Mouse (Mus musculus): ENCODE data around the gene Rab3a.

Rab3a gene

DNA sequence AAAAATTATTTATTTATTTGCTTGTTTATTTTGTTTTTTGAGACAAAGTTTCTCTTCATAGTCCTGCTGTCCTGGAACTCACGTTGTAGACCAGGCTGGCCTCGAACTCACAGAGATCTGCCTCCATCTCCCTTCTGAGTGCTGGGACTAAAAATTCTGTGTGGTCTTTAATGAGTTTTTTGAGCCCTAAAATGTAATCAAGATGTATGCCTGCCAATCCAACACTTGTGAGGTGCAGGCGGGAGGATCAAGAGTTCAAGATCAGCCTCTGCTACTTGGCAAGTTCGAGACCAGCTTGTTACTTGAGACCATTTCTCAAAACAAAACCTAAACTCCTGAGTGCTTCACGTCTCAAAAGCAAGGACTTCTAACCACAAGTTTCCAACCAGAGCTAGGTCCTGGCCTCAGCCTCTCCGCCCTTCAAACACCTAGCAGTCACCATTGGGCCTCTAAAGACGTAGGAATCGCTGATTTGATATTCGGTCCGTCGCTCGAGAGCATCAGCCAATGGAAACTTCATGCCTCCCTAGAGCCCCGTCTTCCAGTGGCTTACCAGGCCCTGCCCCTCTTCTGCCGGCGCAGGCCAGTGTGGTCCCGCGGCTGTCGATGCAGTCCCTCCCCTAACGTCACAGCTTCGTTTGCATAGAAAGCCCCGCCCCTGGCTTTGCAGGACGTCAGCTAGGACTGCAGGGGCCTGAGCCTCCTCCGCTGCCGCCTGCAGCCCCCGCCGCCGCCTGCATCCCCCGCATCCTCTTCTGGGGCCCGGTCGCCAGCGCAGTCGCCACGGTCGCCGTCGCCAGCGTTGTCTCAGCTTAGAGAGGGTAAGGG, at the start of gene Rab3a:
Gene Rab3a, plus strand, starts transcription at position 637 of the 828 bp plus-strand sequence.
- DNase-seq (ENCODE audit: low spot score), result peak; percentile 89

DNA sequence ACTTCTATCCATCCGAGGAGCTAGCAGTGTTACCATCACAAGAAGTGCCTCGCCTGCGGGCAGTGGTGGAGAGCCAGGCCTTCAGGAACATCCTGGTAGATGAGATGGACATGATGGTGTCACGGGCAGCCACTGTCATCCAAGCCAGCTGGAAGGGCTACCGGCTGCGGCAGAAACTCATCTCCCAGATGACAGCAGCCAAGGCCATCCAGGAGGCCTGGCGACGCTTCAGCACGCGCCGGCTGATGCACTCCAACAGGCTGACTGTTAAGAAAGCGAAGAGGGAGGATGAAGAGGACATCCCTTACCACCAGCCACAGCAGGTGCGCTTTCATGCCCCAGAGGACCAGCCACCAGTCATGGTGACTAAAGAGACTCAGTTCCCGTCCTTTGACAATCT, 46.2 kb upstream of the Rab3a start:
- DNase-seq (ENCODE audit: low spot score), result no peak

DNA sequence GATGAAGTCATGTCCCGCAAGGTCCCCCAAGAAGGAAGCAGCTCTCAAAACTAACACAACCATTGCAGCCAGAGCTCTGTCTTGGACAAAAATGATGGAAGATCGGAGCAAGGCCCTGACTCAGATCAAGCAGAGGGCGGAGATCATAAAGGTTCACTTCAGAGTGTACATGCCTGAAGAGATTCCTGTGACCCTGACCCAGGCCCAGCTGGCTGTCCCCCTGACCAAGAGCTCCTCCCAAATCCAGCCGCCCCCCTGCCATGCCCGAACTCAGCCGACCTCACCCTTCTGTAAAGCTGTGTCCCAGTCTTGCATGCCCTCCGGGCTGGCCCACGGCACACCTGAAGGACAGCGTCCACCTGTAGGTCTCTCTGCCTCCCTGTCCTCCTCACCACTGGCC, 44.7 kb upstream of the Rab3a start:
- no peak for DNase-seq (ENCODE audit: low spot score)

DNA sequence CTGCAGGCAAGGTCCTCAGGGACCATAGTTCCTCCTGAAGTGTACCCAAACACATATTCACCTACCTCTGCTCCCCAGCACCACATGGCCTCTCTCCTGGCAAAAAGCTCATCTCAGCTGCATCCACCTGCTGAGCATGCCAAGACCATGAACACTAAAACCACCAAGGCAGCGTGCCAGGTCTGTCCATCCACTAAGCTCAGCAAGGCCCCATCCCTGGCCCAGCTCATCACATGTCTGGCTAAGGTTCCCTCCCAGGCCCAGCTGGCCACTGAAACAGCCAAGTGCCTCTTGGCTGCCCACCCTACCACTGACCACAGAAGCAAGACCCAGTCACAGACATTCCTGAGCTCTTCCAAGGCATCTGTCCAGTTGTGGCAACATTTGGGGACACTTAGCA, 44.2 kb upstream of the Rab3a start:
- no peak for DNase-seq (ENCODE audit: low spot score)

DNA sequence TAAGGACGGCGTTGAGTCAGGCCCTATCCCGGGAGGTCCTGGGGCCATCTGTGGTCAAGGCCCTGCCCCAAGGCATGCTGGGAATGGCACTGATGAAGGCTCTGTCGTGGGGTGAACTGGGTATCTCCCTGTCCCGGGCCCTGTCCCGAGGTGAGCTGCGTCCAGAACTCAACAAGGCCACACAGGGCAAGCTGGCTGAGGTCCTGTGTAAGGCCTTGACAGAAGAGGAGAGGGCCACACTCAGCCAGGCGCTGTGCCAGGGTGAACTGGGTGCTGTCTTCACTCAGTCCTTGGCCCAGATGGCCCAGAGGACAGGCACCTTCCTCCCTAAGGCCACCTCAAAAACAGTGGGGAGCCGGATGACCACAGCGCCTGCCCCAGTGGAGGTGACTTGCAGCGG, 43.4 kb upstream of the Rab3a start:
- DNase-seq (ENCODE audit: low spot score), result no peak

DNA sequence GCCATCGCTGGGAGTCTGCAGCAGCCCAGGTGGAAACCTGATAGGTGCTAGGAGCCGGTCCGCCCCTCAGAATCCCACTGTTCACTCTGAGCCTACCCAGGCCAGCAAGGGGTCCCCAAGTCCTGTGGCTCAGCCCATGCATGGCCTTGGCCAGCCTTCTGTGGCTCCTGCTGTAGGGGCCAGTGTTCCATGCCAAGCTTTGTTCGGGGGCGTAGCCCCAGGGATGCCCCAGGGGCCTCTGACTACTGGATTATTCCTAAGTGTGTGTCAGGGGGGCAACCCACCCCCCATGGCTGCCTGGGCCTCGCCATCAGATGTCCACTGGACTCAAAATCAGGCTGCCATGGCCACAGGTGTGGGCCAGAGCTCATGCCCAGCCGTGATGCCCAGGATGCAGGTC, 40.5 kb upstream of the Rab3a start:
- DNase-seq (ENCODE audit: low spot score), result no peak

DNA sequence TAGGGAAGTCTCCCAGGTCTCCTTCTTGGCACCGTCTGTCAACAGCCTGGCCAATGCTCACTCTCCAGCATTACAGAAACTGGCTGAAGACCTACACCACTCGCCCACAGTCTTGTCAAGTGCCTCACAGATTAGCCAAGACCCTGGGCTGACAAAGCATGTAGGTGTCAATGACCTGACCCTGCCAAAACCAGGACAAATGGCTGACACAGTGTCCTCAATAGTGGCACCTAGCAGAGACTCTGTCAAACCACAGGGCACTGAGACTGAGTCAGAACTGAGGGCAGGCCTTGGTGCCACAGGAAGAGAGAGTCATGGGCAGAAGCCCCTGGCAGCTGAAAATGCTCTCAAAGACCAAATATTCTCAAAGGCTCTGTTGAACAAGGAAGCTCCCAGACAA, 39.4 kb upstream of the Rab3a start:
- DNase-seq (ENCODE audit: low spot score), result no peak

DNA sequence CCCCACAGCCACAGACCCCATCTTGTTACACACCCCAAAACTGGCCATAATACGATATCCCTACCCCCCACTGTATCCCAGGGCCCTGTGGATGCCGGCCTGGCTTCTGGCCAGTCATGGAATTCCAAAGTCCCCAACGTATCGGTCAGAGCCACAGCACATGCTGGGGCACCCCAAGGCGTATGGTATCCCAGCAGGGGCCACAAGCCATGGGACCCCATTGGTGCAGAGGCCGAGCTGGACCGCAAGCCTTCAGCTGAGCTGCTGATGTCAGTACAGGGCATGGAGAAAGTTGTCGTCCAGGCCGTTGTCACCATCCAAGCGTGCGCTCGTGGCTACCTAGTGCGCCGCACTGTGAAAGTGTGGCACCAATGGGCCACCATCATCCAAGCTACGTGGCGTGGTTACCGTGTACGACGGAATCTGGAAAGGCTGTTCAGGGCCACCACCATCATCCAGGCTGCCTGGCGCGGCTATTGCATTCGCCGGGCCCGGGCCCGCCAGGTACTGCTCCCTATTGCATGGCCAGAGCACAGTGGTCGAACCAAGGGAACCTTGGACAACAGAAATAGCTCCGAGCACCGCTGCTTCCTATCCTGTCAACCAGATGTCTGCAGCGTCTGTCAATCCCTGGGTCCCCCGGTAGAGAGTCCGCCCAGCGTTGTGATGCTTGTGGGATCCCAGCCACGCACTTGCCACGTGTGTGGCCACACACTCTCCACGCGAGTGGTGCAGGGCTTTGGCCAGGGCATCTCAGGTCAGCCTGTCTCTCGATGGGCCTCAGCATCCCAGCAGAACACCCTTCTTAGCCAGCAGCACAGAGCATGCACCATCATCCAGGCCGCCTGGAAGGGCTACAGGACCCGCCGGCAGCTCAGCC, 37.7 kb upstream of the Rab3a start:
- no peak for DNase-seq (ENCODE audit: low spot score)

DNA sequence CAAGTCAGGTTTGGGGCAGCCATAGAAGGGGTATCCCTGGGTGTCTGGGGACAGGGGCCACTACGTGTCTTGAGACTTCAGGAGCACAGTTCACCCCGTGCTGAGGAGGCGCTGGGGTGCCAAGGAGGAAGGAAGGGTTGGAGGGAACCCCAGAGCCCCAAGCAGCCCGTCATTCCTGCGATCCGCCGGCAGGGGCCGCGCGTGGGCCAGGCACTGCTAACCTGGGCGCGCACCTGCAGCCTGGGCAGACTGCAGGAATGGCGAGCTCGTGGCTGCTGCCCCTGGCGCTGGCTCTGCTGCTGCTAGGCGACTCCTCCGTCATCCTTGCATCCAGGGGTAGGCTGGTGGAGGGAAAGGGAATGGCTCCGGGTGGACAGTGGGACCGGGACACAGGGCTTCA, 36.2 kb upstream of the Rab3a start, which contains the start of gene Gm3336:
Gene Gm3336, plus strand, starts transcription at position 247 of the 400 bp plus-strand sequence.
- peak; percentile 52 for DNase-seq (ENCODE audit: low spot score)

DNA sequence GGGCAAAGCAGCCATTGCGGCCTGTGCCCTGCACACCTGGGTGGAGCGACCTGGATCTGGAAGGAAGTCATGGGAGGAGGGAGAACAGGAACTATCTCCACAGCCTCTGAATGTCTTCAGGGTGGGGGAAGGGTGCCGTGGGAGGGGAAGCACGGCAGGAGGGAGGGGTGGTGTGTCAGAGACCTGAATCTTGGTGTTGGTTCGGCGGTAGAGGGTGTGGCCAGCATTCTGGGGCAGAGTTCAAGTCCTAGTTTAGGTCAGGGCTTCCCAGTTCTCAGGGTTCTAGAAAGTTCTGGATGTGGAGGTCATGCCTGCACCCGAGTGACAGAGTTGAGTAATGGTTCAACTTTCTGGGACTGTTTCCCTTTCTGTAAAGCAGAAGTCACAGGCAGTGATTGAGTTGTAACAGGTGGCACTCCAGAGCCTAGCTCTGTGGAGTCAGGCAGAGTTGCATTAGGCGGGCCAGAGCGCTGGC, 34.6 kb upstream of the Rab3a start:
- DNase-seq (ENCODE audit: low spot score), result no peak

DNA sequence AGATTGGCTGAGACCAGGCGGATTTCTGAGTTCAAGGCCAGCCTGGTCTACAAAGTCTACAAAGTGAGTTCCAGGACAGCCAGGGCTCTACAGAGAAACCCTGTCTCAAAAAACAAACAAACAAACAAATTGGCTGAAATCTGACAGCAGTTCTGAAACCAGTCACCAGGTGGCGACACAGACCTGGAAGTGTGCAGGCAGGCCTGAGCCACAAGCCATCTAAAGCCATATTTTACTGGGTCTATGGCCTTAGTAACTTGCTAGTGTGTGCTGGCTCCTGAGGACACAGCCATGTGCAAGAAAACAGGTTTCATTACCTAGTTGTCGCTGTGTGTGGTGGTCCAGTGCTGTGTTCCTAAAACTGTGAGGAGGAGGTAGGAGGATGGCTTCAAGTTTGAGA, 33.7 kb upstream of the Rab3a start:
- DNase-seq (ENCODE audit: low spot score), result peak; percentile 75

DNA sequence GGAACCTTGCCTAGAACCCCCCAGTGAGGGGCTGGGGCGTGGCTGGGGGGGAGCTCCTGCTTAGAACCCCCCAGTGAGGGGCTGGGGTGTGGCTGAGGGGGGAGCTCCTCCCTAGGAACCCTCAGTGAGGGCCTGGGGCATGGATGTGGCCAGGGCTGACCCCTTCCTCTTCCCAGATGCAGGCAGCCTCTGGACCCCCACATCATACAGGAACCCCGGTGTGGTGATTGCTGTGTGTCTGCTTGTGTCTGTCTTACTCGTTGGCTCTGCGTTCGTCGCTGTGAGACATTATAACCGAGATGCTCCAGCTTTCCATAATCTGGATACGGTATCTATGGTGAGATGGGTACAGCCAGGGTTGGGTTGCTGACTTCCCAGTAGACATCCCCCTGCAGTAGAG, 32.9 kb upstream of the Rab3a start:
- no peak for DNase-seq (ENCODE audit: low spot score)

DNA sequence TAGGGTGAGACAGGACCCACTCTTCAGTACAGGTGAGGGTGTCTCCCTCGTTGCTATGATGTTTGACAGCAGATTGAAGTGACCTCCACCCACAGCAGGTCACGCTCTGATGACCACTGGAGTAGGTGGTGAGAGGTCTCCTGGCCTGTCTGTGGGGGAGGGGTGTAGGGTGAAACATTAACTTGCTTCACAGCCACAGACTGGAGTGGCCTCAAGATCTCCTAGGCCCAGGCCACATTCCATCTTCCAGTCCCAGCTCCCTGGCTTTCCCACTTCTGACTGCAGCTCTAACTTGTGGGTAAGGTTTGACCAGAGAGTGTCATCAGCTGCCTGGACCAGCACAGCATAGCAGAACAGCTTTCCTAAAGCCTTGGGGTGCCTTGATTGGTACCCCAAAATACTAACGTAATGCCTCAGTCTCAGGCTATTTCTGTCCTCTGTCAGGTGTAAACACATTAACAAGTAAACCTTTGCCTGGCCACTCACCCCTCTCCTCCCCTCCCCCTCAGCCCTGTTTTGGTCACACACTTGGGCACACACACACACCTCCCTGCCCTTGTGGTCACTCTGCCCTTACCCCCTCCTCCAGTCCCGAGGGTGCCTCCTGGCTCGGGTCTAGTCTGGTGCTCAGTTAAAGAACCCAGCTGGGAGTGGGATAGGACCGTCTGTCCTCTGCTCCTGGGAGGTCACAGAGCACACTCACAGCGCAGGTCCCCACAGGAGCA, 30.8 kb upstream of the Rab3a start, which contains the start of gene Pde4c:
Gene Pde4c, plus strand, starts transcription at position 235 of the 725 bp plus-strand sequence.
- DNase-seq (ENCODE audit: low spot score), result no peak

DNA sequence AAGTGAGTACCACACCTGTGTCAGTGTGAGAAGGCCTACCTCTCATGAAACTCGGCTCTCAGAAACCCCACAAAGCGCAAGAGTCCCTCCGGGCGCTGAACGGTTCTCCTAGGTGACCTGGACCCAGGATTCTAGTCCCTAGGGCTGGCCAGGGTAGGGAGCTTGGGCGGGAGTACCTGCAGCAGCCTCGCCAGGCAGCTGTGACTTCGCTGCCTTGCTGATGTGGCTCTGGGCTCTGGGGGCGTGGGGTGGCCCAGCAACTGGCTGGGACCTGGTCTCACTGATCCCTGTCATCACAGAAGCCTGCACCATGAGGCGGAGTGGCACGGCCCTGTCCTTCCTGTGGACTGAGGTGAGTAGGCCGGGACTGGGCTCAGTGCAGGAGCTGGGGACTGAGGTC, 30.3 kb upstream of the Rab3a start:
- DNase-seq (ENCODE audit: low spot score), result no peak

DNA sequence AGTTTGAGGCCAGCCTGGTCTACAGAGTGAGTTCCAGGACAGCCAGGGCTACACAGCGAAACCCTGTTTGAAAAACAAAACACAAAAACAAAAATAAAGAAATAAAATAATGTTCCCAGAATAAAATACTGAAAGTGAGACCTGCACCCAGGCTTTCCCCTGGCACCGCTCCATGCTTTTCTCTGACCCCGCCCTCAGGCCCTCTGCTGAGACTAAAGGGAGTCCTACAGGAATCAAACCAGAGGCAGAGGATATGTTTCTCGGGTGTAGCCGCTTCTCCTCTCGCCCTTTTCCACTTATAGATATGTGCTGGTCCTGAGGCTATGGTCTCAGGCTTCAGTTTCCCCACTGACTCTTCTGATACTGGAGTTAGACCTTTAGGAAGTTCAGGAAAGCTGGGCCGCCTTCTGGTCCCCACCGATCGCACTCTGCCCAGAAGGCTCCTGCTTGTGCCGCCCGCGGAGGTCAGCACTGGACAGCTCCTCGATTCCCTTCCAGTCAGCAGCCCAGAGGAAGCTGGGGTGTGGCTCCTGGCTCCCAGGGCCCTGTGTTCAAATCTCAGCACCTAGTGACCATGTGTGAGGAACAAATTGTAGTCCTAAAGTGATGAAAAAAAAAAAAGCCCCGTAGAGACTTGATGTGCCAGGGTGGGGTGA, 28.6 kb upstream of the Rab3a start:
- DNase-seq (ENCODE audit: low spot score), result no peak

DNA sequence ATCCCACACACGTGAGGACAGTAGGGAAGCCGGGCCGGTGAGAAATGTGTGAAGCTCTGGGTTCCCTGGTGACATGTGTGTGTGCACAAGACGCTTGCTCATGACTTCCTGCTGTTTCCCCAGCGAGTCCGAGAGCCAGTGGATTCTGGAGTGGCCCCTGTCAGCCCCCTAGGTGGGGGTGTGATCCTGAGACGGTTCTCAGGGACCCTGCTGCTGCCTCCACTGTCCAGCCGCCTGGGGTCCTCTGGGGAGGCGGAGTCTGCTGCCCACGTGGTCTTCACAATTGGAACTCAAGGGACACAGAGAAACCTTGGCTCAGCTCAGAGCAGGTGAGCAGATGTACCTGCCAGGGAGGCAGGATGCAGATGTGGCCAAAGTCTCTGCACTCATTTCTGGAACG, 27.8 kb upstream of the Rab3a start:
- DNase-seq (ENCODE audit: low spot score), result no peak

DNA sequence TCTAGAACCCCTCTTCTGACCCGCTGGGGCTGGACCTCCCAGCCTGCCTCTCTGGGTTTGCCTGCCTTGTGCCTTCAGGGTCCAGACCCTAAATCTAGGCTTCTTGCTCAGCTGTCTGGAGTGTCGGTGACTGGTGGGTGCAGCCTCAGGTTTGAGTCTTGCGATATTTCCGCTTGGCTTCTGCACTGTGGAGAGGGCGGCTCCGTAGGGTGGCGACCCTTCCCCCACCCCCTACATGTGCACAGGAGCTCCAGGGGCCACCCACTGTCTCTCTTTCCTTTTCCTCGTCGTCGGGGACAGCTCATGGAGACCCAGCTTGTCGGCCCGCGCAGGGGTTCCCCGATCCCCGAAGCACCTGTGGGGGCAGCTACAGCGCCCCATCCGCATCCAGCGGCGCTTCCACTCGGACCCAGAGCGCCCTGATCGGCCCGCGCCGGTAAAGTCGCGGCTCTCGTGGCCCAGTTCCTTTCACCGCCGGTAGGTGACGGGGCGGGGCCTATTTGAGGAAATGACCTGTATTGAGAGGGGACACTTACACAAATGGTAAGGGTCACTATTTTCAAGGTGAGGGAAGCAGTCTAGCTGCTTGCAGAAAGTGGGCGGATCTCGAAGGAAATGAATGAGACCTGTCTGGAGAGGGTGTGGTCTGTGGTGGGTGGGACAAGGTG, 24.5 kb upstream of the Rab3a start:
- no peak for DNase-seq (ENCODE audit: low spot score)

DNA sequence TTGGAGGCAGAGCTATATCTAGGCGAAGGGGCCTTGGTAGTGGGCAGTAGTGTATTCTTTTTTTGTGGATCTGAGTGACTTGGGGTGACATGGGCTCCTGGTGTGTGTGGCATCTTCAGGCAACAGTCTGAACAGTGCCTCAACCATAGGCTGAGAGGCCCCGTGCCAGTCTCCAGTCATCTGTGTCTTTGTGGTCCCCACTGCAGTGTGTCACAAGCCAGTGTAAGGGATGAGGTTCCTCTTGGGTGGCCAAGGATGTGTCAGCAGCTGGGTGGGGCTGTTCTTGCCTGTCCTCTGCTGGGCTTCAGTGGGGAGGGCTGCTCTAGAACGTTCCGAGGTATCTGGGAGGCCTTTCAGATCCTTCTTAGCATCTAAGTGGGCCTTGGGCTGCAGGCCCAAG, 23.5 kb upstream of the Rab3a start:
- no peak for DNase-seq (ENCODE audit: low spot score)

DNA sequence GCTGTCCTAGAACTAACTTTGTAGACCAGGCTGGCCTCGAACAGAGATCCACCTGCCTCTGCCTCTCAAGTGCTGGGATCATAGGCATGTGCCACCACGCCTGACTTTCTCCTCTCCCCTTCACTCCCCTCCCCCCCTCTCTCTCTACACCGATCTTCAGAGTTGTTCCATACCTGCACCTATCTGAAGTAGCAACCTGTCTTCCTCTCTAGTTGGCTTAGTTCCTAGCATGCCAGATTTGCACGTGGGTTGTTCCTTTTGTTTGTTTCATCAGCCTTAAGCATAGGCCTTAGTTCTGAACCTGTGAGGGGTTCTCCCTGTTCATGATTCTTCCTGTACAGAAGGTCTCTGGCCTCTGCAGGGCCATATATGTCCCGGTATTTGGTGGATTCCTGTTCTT, 16.8 kb upstream of the Rab3a start:
- no peak for DNase-seq (ENCODE audit: low spot score)

DNA sequence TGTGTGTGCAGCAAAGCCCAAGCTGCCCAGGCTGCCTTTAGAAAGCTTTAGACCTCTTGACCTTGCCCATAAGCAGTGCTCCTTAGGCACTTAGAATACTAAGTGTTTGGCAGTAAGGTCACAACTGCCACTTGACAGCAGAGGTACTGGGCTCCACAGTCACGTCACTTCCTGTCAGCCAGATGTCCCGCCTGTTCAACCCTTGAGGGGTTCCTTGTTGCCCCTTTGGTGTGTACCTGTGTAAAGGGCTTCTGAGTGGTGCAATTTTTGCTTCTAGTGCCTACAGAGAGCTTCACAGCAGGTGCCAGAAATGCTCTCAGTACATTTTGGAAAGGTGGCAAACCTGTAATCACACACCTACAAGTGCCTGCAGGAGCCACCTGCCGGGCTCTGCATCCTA, 16.3 kb upstream of the Rab3a start:
- DNase-seq (ENCODE audit: low spot score), result no peak

DNA sequence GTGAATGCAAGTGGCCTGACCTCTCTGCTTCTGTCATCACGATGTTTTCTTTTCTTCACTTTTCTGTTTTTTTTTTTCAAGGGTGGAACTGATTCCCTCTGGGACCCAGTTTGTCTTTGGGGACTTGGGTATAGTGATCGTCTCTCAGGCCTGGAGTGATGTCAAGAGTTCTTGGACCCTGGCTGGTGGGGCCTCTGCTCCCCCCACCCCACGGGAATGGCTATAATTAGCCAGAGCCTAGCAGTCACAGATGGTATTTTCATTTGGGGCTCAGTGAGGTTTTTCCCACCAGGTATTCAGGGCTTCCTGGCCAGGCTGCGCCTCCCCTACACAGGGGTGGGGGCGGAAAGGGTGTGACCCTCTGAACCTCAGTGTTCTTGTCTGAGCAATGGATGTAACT, 12.8 kb upstream of the Rab3a start:
- DNase-seq (ENCODE audit: low spot score), result no peak

All from spleen, adult 12 weeks (tissue).